Mouse (Mus musculus) c-Kit-positive CD71-positive TER-119-positive erythroid progenitor cells, embryonic 14.5 days (primary cell): ENCODE results near the gene Igll1.

ENCODE experiments used
- DNase-seq: peaks from one replicate; pipeline ENCODE4 v3.0.0-alpha.2; 2013; ENCODE audit warnings: low spot score

The Igll1 gene

GRCm38 (mm10) chr16:16852411-16852810 lies 11.4 kb downstream of the Igll1 start:
- no peak for DNase-seq

GRCm38 (mm10) chr16:16849196-16849595 lies 14.6 kb downstream of the Igll1 start:
- DNase-seq: no peak

GRCm38 (mm10) chr16:16829671-16830070 lies 34.1 kb downstream of the Igll1 start:
- DNase-seq: no peak

- DNase-seq: peak; percentile 53
These were observed 34.8 kb downstream of the Igll1 start, which contains the start of gene Spag6l for GRCm38 (mm10) chr16:16828757-16829615. Gene Spag6l (minus strand): TSS chr16:16829456.

- no peak for DNase-seq
These were observed 37.6 kb downstream of the Igll1 start for GRCm38 (mm10) chr16:16826223-16826622.

- DNase-seq: no peak
These were observed 38.3 kb downstream of the Igll1 start for GRCm38 (mm10) chr16:16825476-16825875.
